In the genomic region with DNA sequence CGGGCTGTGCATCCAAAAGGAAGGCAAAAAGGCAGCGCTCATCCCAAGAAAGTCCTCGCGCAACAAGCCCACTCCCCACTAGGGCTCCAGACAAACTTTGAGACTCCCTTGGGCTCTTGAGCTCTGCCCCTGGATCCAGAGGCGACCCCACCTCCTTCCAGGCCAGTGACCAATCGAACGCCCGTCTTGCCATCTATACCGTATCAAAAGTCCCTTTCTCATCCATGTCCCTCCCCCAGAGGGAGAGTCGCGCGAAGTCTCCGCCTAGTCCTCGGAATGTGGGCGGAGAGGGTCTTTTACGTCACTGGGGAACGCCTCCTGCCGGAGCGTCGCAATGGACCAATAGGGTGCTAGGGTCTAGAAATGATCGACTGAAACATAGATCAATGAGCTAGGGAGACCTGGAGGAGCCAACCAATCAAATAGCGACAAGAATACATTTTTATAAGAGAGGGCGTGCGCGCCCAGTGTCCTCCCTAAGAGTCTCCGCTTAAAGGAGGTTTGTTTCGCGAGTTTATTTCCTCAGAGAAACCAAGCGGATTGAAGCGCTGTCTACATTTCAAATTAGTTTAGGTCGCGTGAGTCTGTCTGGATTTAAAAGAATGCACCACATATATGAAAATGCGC, we compare ENCODE assay signal across 8 mouse cellular contexts. TPM values are rescaled to one million over a fixed set of nuclear protein-coding genes. Genes with fewer than 3 reads are reported as not detected.
DNase-seq lines count a peak whose midpoint lies in the region; ATAC-seq and TF ChIP-seq lines count a peak whose summit lies in the region.

Gene Creb3l2 (minus strand): TSS at position 106 of the 627 bp plus-strand sequence.

- intact Hi-C loops in gastrocnemius, adult 2 months (cut with DNase I), result no loop called here

- peak within 1 kb of the TSS; percentile 69 for H3K9ac ChIP-seq in hindbrain, embryonic 16.5 days (ENCODE audit: low read depth, low read length)

- DNase-seq in adipocyte (ENCODE audit: low spot score), result peak; percentile 100
- DNase-seq in gastrocnemius, adult 2 months, result peak; percentile 97
- DNase-seq in left cerebral cortex, adult 11 months (ENCODE audit: low spot score), result peak; percentile 99
- peak; percentile 98 for DNase-seq in lung, postnatal 36 days
- DNase-seq in retina, embryonic 14.5 days (ENCODE audit: low spot score), result peak; percentile 99
- DNase-seq in thymus, postnatal 36 days, result peak; percentile 96 to 97

- H3K9me3 ChIP-seq in hindbrain, embryonic 16.5 days (ENCODE audit: control insufficient read depth, low read length), result no peaks in the 10 kb centered on the region

- no peaks in the 10 kb centered on the region for H3K36me3 ChIP-seq in hindbrain, embryonic 16.5 days (ENCODE audit: control insufficient read depth, insufficient read depth, low read length)

- H3K4me1 ChIP-seq in cortical plate, adult 2 months (ENCODE audit: control insufficient read depth, insufficient read depth, low read length), result peaks cover 1% of the 10 kb centered on the region; the same call in 1 of the 2 replicates
- H3K4me1 ChIP-seq in hindbrain, embryonic 16.5 days (ENCODE audit: control insufficient read depth, insufficient read depth, low read depth, low read length), result peaks cover 4% of the 10 kb centered on the region

- peak; percentile 99 for ATAC-seq in hindbrain, embryonic 16.5 days

- H3K4me3 ChIP-seq in cortical plate, adult 2 months (ENCODE audit: insufficient read depth, low read length), result peak within 1 kb of the TSS; percentile 59
- peak within 1 kb of the TSS; percentile 77 for H3K4me3 ChIP-seq in gastrocnemius, adult 2 months
- H3K4me3 ChIP-seq in hindbrain, embryonic 16.5 days (ENCODE audit: low read length), result peak within 1 kb of the TSS; percentile 72

- peak within 1 kb of the TSS; percentile 94 for H3K4me2 ChIP-seq in hindbrain, embryonic 16.5 days (ENCODE audit: low read length)

- TF ChIP-seq CTCF in cortical plate, adult 2 months (IDR thresholded peaks at IDR 0.05; ENCODE audit: extremely low read depth, insufficient read depth, low read length), result no peak
- no peak for TF ChIP-seq CTCF in gastrocnemius, adult 2 months (IDR thresholded peaks at IDR 0.05)

- H3K27ac ChIP-seq in cortical plate, adult 2 months (ENCODE audit: insufficient read depth, low read length), result 0 out of 2 replicates have a peak within 1 kb of the TSS, but pooled peaks have one; percentile 3
- peak within 1 kb of the TSS; percentile 94 for H3K27ac ChIP-seq in gastrocnemius, adult 2 months
- peak within 1 kb of the TSS; percentile 74 for H3K27ac ChIP-seq in hindbrain, embryonic 16.5 days (ENCODE audit: low read depth, low read length)

- TF ChIP-seq POLR2A in cortical plate, adult 2 months (IDR thresholded peaks at IDR 0.05; ENCODE audit: extremely low read depth, insufficient read depth, low read length), result peak; percentile 81

- WGBS in hindbrain, embryonic 16.5 days, result under 1% methylated on average over 33 of the region's 33 CpGs

- H3K27me3 ChIP-seq in hindbrain, embryonic 16.5 days (replicated peaks; ENCODE audit: control insufficient read depth, insufficient read depth, low read length), result no peaks in the 10 kb centered on the region

RNA-seq across cellular contexts. Expression of gene Creb3l2, which starts in this region (rescaled TPM):
- 4.9 and 5.6 TPM in 2 replicates for polyA plus RNA-seq in cortical plate, adult 2 months (2012; rRNA removed)
- 10 to 100 TPM; 10.9 to 14.1 TPM for total RNA-seq in gastrocnemius, adult 2 months (2021)
- polyA plus RNA-seq in hindbrain, embryonic 16.5 days (2015; fragmentation: Nextera tagmentation; extraction: Ambion mirVana), result 3.3 and 4.6 TPM in 2 replicates

Comparison
In these comparisons a context has a peak if more than half of its experiments do, and no peak if none do; other contexts are left out.
1. Peak in every context shown above with its lines: DNase-seq, ATAC-seq, H3K4me3 ChIP-seq and H3K27ac ChIP-seq.
2. H3K27ac ChIP-seq: peak in every context shown above with its lines; median percentile 94 in gastrocnemius, adult 2 months; 74 in hindbrain, embryonic 16.5 days; 3 in cortical plate, adult 2 months.